Mouse (Mus musculus) CD4-positive helper T cell, adult 2 months (primary cell): Measurements from ENCODE around the gene Vps25.

ENCODE experiments used
- DNase-seq: peaks from one replicate; pipeline ENCODE4 v3.0.0-alpha.2; 2012; ENCODE audit warnings: low read depth, missing footprints, low spot score

Vps25 gene

DNA sequence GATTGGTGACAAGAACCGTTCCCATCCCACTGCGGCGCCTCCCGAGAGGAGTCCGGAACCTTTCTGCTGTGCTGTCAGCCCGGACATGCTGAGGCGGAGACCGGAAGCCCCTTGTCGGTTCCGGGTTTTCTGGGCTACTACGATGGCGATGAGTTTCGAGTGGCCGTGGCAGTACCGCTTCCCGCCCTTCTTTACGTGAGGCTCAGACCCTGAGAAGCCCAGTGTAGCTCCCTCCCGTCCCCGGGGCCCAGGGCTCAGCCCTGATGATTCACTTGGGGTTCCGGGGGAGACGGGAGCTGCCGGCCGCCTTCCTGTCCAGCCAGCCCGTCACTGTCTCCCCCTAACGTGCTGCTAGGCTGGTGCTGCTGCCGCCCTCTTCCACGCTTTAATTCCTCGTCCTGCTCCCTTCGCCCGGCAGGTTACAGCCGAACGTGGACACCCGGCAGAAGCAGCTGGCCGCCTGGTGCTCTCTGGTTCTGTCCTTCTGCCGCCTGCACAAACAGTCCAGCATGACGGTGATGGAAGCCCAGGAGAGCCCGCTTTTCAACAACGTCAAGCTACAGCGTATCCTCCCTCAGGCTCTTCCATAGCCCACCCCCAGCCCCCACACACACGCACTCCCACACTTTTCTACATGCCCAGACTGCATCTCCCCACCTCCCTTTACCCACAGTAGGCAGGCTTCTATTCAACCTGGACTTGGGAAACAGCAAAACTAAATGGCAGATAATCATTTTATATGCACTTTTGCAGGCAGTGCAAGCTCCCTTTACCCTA is at the start of gene Vps25:
TSS of gene Vps25 (plus strand) at position 95 of the 777 bp plus-strand sequence.
- DNase-seq: peak; percentile 88

DNA sequence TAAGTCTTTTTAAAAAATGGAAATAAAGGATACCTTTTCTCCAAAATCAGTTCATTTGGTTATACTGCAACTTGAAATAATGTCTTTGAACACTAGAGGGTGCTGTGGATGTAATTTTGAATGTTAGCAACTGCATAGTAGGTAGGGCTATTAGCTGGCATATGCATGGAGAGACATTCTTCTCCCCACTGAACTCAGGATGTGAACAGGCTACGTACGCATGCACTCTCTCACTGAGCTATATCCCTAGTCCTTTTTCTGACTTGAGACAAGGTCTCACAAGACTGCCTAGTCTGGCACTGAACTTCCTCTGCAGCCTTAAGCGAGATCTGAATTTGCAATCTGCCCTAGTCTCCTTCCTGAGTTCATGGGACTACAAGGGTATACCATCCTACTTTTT is 41.5 kb upstream of the Vps25 start:
- DNase-seq: peak; percentile 76

DNA sequence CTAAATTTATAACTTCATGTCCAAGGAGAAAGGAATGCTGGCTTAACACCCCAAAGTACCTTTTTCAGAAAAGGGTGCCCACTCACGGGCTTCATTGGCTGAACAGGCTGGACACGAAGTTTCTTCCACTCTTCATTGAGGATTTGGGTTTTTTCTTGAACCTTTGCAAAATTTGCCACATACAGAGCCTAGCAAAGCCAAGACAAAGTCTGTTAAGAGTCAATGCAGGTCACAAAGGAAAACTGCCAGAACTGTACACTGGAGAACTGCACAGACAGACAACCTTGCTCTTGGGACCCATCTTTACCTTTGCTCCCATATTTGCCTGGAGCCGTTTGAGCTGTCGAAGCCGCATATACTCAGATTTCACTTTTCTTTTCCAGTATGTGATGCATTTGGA is 36.6 kb upstream of the Vps25 start:
- DNase-seq: no peak

DNA sequence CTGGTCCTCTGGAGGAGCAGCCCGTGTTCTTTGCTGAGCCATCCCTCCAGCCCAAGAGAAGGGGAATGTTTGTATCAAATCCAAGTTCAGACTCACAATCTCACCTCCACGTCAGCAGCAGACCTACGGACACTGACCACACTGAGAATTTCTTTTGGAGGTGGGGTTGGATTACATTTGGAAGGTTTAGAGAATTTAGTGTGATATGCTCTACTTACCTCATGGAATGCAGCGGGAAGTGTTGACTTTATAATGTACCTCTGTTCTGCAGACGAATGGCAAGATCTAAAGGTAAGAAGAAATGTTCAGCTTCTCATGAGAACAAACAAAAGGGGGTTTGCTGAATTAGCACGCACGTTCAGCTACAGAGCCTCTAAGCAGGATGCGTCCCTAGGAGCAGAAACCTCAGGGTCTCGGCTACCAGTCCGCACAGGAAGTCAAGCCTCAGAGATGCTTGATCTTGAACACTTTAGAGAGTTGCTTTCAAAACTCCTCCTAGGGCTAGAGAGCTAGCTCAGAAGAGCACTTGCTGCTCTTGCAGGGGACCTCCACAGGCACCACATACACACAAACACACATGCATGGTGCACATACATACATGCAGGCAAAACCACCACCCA is 35.0 kb upstream of the Vps25 start:
- DNase-seq: peak; percentile 45

DNA sequence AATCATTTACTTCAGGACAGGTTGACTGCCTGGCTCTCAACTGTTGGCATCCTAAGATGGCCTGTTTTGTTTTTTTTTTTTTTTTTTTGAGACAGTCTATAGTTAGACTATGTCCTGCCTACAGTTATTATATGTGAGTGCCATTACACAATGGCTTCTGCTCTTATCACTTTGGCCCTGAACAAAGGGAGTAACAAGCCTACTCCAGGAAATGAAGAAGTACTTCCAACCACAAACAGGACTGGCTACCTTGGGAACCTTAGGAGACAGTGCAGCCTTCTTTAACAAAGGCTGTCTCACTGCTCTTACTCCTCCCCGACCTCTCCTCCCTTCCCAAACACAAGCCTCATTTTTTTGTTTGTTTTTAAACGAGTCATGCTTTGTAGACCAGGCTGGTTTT is 32.7 kb upstream of the Vps25 start:
- DNase-seq: no peak

DNA sequence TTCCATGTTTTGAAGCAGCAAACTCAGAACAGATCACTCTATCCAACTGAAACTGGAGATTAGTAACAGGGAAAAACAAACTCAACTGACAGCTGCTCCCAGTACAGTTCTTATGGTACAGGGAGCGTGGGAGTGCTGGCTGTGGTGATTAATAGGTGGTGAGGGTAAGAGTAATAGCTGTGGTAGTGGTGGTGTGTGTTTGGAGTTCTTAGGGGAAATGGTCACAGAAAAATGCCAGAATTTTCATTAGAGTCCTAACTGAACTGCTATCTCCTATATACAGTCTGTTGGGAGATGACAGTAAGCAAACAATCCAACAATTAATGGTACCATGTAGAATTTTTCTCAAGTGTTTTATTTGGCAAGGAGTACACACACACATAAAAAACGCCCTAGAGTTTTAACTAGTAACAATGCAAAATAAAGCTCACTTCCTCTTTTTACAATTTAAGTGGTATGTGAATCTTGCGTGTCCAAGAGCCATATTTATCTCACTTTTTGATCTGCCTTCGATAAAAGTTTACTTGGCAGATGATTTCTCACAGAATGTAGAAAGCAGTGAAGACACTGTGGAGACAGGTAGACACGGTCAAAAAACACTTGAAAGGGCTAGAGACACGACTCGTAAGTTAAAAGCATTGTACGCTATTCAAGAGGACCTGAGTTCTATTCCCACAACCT is 32.1 kb upstream of the Vps25 start:
- DNase-seq: no peak

DNA sequence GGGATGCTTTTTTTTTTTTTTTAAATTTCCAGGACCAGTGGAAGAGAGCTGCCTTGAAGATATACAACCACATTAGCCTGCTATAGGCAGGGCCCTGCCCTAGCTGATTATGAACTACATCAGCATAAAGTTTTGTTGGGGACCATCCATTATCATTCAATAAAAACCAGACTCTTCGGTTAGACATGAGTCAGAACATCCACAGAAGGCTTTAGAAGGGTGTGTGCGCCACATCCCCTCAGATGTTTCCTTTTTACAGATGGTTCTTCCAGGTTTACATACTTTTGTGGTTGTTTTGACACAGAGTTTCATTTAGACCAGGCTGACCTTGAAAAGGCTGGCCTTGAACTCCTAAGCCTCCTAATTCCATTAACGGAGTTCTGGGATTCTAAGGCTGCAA is 29.2 kb upstream of the Vps25 start:
- no peak for DNase-seq

DNA sequence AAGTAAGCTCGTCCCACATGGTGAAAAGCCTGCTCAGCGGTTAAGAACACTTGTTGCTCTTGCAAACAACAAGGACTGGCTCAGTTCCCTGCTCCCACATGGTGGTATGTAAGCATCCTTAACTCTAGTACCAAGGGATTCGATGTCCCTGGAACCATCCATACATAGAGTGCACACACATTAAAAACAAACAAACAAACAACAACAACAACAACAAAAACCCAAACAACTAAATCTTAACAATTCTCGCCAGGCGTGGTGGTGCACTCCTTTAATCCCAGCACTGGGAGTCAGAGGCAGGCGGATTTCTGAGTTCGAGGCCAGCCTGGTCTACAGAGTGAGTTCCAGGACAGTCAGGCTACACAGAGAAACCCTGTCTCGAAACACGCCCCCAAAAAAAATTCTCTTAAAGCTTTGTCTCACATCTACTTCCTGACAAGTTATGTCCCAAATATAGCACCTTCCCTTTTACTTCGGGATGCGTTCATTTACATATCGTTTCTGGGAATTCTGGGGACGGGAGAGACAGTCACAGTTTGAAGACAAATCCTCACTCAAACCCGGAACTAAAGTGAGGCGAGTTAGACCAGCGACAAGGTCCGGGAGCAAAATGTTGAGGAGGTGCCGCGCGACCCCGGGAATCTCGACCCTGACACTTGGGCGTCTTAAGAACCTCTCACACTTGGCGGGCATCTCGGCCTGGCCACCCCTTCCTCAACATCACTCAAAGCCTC is 28.0 kb upstream of the Vps25 start:
- no peak for DNase-seq

DNA sequence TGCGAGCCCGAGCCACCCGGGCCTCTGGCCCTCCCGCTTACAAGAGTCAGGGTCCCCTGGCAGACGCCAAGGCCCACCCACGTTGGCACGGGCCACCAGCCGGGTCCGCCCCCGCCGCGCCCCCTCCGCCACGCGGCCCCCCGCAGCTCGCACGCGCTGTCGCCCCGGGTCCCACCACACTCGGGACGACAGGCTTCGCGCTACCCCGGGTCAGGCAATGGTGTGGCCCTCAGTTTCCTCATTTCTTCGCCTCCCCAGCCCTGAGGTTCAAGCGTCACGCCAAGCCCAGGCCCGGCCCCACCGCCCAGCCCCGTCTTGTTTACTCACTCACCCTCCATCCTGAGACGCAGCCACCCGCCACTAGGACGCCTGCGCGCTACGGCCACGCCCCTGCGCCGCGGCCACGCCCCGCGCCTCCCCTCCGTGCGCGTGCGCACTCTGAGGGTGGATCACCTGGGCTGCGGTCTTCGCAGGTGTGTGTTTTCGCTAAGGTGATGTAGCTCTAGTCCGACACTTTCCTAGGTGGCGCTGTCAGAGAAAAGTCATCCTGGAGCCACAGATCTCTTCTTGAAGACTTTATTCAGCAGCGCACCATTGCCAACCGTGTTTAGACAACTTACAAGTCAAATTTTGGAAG is 27.3 kb upstream of the Vps25 start, which contains the start of gene Ezh1:
TSS of gene Ezh1 (minus strand) at position 399 of the 637 bp plus-strand sequence.
- peak; percentile 94 for DNase-seq

DNA sequence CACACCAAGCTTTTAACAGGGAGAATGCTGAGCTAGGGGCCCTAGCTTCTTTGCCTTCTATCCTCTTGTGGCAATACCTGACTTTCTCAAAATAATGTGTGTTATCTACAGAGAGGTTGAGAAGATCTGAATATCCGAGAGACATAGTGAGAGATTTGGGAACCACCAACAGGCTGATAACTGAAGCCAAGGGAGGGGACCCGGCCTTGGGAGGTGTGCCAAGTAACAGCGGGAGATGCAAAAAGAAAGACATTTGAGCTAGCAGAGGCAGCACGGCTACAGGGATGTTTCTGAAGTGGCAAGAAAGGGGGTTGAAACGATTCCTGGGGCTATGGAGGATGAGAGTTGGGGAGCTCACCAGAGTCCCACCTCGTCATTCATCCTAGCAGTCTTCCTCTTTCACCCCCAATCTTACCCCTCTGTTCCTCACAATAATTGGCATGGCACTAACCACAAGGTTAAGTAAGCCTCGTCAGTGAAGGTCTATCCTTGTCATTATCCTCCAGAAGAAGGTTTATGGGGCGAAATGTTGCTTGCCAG is 24.1 kb upstream of the Vps25 start:
- DNase-seq: no peak

DNA sequence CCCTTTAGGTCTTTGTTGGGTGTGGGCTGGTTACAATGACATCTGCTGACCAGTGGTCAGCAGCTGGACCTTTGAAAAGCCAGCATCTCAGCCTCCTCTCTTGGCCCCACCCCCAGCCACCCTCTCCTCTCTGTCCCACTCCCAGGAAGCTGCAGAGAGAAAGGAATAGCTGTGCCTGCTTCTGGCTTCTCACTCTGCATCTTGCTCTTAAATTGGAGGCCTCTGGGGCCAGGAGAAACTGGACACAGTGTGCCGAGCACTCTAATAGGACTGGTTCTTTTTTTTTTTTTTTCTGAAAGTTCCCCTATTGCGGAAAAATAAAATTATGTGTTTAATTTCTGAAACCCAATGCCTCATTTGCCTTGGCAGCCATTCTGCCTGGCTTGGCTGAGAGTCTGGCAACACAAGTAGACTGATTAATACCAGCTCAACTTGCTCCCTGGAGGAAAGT is 23.4 kb upstream of the Vps25 start:
- DNase-seq: no peak

DNA sequence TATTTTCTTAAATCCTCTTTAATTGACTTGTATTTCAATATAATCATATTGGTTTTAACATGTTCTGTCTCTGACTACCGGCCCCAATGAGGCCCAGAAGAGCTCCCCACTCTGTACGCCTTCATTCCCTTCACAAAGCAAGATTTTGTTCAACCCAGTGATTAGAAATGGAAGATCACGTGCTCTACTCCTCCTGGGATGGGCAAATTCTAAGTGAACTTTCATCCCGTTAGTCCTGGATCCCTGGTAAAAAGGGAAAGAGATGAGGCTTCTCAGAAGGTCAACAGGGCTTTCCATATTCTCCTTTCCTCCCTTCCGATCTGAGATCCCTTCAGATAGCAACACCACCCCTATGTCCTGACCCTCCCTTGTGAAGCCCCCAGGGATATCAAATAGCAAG is 23.0 kb upstream of the Vps25 start:
- no peak for DNase-seq

DNA sequence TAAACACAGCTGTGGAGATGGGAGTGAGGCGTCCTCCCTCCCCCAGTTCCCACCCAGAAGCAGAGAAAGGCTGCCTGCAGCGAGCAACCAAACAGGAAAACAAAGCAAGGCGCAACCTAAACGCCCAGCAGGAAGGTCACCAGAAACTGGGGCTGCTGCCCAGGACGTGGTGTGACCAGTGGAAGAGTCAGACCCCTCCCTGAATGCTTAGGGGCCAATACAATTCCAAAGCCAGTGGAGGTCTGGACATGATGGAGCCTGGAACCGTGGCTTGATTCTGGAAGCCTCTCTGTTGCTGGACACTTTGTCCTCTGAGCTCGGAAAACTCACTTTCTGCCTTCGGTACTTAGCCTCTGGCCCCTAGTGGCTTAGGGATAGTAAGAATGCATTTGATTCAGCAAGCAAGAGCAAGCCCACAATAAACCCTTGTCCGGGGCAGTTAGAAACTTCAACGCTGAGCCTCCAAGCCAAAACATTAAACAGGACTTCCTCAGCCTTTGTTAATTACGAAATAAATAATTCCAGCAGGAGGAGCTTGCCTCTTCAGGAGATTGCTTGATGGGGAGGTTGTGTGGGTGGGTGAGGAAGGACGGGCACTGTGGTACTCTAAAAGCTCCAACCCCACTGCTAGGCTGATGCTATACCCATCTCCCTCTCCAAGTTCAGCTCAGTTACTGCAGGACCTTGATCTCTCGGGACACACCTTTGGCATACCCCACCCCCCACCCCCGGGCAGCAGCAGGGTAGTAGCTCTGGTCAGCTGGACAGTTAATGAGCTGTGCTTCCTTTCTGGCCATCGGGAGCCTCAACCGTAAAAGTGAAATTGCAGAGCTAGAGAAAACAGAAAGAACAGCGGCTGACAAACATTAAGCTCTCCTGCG is 22.3 kb upstream of the Vps25 start:
- no peak for DNase-seq

DNA sequence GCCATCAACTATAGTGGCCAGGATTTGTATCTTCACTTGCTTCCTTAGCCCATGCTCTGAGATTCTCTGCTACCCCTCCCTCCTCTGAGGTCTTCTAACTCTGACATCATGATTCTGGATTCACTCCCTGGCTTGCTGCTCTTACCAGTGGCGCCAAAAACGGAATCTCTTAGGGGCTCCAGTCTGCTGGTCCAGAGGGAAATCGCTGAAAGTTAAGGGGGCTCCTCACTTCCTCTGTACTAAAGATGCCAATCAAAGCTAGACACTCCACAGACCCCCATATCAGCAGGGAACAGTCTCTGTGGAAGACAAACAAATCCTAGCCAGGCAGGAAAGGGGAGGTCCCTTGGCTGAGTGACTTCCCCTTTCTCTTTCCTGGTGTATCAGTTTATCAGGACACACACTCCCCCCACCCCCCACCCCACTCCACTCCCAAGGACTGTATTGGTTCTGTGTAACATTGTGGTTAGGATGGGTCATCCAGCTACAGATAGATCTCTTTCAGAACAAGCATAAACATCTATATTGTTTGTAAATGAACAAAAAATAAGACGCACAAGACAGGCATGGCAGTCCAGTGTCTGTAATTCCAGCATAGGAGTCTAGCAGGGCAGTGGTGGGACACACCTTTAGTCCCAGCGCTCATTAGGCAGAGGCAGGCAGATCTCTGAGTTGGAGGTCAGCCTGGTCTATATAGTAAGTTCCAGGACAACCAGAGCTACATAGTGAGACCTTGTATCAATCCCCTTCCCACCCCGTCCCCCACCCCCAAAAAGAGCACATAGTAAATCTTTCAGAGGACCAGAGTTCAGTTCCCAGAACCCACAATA is 21.3 kb upstream of the Vps25 start:
- DNase-seq: no peak

DNA sequence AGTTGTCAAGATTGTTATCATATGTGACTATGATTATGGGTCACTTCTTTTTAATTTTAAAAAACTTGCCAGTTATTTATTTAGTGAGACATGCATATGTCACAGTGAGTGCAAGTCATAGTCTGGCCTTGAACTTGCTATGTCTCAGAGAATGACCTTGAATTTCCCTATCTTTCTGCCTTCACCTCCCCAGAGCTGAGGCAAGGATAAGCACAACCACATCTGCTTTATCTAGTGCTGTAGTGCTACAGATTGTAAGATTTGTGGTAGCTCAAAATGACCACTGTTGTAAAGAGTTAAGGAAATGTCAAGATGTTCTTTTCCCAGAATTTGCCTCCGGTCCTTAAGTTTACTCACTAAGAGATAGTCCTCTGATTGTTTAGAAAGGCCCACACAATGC is 20.3 kb upstream of the Vps25 start:
- DNase-seq: no peak

DNA sequence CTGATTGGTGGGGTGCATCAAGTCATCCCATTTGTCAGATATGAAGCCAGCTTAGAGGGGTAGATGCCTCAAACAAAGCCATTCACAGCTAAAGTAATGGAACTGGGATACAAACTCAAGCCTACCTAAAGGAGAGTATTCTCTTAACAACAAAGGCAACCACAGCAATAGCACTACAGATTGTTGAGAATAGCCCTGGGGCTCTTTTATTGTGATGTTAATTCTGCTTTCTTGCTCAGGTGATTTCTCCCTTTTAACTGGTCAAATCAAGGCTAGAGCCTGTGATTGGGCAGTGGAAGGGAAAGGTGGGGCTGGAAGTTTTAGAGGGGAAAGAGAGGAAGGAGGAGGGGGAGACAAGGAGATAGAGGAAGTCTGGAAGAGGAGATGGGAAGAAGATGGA is 19.4 kb upstream of the Vps25 start:
- DNase-seq: no peak

DNA sequence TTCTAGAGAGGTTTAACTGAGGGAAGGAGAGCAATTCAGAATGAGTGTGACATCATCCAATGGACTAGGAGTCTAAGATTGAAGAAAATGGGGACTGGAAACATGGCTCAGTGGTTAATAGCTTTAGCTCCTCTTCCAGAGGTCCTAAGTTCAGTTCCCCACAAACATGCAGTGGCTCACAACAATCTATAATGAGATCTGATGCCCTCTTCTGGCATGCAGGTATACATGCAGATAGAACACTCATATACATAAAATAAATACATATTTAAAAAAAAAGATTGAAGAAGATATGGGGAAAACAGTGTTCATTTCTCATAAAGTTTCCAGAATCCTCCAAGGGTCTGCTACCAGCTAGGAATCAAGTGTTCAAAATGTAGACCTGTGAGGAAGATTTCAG is 18.1 kb upstream of the Vps25 start:
- DNase-seq: no peak

DNA sequence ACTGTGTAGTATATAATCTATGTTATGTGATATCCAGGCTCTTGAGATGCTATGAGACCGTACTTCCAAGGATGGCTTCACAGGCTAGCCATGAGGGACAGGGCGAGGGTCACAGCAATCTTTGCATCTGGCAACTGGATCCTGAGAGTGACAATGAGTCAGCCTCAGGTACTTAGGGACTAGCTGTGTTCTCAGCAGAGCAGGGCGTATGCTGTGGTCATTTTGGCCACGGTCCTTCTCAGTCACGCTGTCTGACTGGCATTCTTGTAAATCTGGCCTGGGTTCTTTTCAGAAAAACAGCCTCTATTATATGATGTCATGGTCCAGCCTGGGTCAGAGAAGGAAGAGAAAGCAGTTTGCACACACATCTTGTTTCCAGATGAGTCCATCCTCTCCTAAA is 16.7 kb upstream of the Vps25 start:
- DNase-seq: no peak

DNA sequence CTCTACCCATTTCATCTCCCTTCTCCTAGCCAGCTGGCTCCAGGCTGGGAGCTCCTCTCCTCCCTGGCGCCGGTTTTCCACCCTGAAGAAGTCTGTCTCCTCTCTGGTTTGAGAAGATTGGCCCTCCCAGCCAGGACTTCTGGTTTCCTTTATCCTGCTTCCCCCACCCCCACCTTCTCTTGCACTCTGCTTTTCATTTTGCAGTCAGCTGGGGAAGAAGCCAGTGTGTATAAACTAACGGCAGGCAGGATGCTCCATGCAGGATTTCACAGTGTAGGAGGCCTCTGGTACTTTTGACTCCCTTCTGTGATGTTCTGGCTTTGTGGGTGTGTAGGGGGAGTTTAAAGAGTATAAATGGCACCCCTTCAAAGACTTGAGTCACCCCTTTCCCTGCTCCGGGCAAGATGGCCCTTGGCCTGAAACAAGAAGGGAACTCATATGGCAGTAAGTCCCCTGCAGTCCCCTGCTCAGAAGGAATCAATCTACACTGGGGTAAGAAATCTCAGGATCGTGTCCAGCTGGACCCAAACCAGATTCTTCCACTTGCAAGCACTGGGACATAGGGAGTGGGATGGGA is 15.3 kb upstream of the Vps25 start:
- no peak for DNase-seq
